Mouse (Mus musculus): ENCODE results near the gene Slc22a14. TPM values are rescaled to one million over a fixed set of nuclear protein-coding genes. Genes with fewer than 3 reads are reported as not detected.

The Slc22a14 gene
- total and polyA plus RNA-seq, 3 experiments: 0.12 TPM; not detected in 2

GRCm38 (mm10) chr9:119203617-119204016 lies 161.7 kb downstream of the Slc22a14 start:
- DNase-seq: no peak

GRCm38 (mm10) chr9:119201653-119202052 lies 163.7 kb downstream of the Slc22a14 start:
- no peak for DNase-seq

- peak; percentile 12 for DNase-seq
Measured at GRCm38 (mm10) chr9:119199151-119199861, 166.0 kb downstream of the Slc22a14 start.

GRCm38 (mm10) chr9:119192202-119192990 lies 173.0 kb downstream of the Slc22a14 start:
- DNase-seq: peak; percentile 27

GRCm38 (mm10) chr9:119181241-119181728 lies 184.1 kb downstream of the Slc22a14 start:
- no peak for DNase-seq

GRCm38 (mm10) chr9:119179292-119179691 lies 186.1 kb downstream of the Slc22a14 start:
- DNase-seq: no peak

- no peak for DNase-seq
Measured at GRCm38 (mm10) chr9:119167608-119168007, 197.7 kb downstream of the Slc22a14 start.

DNA sequence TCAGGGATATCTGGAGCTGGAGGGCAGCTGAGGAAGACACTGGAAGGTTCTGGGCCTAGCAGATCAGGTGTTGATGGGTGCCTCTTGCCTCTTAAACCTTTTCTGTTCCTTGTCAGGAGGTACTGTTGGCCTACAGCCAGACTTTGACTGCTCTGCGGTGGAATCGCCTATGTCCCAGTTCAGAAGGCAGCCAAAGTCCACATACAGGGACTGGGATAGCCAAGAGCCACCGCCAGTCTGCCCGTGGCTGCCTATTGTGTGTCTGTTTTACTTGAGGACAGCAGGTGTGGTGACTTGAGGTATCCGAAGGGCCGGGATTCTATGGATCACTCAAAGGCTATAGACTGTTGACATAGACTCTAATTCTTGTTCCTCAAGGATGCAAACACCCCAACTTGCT lies 199.8 kb downstream of the Slc22a14 start:
- peak; percentile 17 for DNase-seq

DNA sequence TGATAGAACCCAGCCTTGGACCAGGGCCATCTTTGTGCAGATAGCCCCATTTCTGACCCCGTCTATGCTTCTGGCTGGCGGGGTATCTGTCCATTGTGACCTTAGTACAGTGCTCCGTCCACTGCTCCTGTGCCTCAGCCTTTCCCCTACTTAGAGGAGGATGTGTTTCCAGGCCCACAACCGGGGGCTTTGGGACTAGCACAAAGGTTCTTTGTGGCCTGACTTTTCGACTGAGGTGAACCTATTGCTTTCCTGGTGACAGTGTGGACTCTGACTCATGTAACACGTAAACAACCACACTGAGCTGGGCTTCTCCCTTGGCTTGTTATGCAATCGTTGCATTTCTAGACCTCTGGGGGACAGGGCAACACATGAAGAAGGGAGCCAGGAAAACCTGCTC lies 200.6 kb downstream of the Slc22a14 start:
- no peak for DNase-seq

DNA sequence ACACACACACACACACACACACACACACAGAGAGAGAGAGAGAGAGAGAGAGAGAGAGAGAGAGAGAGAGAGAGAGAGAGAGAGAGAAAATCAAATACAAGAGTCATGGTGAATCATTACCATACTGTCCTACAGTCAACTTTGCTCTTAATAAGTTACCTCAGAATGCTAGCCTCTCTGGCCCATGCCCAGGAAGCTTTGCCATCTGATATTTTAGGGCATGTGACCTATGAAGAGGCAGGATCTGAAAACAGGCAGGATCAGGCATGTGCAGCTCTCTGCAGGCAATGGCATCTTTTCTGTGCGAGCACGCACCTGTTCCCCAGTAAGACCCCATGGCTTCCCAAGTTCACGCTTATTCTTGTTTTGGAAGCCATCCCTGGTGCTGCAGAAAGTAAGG lies 204.7 kb downstream of the Slc22a14 start:
- DNase-seq: peak; percentile 21

GRCm38 (mm10) chr9:119158861-119159260 lies 206.5 kb downstream of the Slc22a14 start, which contains the start of gene Gm47289:
TSS of gene Gm47289 (plus strand) at chr9:119159161.
- DNase-seq: no peak

- DNase-seq: peak; percentile 81
Measured at GRCm38 (mm10) chr9:119156278-119157201, 208.8 kb downstream of the Slc22a14 start, which contains the start of gene Acaa1b. TSS of gene Acaa1b (minus strand) at chr9:119157093.

DNA sequence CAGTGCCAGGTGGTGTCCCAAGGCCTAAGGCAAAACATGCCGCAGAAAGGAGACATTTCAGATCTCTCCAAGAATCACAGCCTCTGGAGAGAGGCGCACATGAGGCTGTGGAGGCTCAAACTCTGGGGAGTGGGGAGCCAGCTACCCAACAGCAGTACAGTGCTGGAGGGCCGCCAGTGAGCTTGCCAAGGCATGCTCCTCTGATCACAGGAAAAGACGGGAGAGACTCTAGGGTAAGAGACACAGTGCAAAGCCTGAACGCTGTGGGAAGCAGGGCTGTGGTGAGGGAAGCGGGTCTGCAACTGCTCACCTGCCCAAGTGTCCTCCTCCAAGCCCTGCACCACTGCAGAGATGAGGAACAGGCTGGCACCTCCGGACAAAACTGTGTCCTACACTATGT lies 209.5 kb downstream of the Slc22a14 start:
- peak; percentile 18 for DNase-seq

DNA sequence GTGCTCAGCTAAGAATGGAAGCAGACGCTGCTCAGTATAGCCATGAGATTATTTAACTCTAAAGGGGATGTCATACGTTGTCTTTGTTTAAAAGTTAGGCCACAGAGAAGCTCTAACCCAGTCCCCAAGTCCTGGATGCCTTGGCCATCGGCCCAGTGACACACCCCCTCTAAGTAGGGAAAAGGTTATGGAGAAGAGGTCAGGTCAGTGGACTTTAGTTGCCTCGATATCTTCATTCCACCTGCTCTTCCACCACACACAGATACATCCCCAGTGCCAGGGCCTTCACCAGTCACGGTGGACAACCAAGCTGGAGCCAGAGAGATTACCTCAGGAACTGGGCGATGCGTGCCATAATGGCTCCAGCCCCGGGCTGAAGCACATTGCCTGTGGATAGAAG lies 209.9 kb downstream of the Slc22a14 start:
- peak; percentile 20 for DNase-seq

DNA sequence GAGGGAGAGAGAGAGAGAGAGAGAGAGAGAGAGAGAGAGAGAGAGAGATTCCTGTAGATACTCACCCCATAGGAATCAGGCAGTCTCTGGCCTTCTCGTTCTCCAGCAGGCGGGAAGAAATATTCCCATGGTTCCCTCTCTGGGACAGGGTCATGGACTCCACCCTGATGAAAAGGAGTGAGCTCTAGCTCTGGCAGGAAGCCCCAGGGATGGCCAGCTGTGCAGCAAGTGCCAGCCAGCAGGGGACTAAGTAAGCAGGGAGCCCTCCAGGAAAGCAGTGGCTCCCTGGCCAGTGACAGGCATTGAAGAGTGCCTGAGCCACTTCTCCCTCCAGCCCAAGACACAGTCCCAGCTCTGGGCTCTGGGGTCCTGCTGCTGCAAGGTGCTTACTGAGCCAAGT lies 213.6 kb downstream of the Slc22a14 start:
- no peak for DNase-seq

DNA sequence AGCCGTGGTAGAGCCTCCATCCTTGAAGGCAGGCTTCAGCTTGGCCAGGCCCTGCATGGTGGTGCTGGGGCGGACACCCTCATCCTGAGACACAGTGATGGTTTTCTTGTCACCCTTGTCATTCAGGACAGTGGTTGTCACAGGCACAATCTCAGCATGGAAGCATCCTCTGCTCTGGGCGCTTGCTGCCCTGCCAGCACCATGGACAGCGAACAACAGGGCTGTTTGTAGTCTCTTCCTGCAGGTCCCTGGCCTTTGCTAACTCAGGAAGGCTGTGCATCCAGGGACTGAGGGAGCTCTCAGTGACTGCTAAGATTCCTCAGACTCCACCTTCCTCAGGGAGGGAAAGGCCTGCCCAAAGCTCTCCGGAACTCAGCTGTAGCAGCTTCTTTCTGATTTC lies 215.8 kb downstream of the Slc22a14 start:
- peak; percentile 43 for DNase-seq

GRCm38 (mm10) chr9:119146098-119146770 lies 219.1 kb downstream of the Slc22a14 start:
- no peak for DNase-seq

DNA sequence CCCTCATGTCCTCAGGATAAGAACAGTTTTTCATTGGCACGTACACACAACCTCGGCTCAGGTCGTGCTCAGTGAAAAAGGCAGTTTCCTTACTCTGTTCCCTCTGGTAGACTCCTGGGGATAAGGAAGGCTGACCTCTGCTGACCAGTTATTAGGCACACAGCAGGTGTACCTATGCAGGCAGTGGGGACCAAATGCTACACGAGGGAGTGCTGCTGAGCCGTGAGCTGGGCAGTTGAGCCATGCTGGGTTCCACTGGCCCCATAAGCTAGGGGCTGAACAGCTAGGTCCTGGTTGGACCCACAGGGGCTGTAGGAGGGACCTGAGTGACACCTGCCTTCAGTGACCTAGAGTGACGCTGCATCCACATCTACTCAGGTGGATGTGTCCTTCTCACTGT lies 219.7 kb downstream of the Slc22a14 start:
- no peak for DNase-seq

DNA sequence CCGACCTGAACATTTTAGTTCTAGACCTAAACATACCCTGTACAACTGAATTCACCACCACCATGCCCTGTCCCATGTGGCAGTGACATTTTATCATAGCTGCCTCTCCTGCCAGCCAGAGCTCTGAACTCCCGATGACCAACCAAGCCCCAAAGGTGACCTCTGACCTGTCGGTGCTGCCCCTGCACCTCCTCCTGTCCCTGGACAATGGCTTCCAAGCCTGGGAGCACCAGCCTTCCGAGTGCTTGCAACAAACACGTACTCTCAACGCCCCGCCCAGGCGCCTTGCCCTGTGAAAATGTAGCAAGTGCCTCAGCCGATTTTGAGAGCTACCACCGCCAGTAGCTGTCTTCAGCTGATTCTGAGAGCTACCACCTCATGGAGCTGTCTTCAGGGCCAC lies 220.2 kb downstream of the Slc22a14 start:
- no peak for DNase-seq

- DNase-seq: no peak
Measured at GRCm38 (mm10) chr9:119144696-119145095, 220.7 kb downstream of the Slc22a14 start.

DNA sequence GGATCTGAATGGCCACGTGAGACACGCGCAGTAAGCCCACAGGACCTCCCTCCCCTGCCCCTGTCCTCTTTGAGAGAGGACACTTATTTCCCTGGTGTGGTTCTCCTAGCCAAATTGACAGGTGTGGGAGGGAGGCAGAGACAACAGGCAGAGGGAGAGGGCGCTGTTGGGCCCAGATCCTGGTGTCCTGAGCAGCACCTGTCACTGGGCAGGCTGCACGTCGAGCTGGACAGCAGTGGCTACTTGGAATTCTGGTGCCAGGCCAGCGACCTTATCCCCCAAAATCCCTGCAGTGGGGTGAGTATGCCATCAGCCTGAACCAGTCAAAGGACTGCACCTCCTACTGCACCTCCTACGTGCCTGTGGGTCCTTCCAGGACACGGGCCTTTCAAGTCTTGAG lies 222.0 kb downstream of the Slc22a14 start:
- DNase-seq: no peak

Measured in adrenal gland, adult 2 months (tissue).